8 mouse cellular contexts compared by ENCODE assay signal in the genomic region with DNA sequence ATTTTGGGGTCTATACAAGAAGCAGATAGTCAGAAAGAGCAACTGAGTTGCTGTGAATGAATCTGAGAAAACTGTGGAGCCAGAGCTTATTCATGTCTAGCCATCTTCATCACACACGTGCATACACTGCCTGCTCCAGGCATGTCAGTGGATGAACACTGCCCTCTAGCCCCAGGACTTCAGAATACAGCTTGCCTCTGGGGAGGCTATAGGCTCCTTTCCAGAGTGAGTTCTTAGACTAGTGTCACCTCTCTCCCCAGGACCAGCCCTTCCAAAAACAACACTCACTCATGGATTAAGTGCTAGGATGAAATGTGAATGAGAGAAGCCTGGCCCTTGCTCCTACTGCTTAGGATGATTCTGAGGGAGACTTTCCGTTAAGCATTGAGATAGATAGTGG.
A peak's percentile ranks its signal among the peaks of the same experiment; 100 is the strongest.
DNase-seq lines count a peak whose midpoint lies in the region; ATAC-seq and TF ChIP-seq lines count a peak whose summit lies in the region.

No protein-coding gene starts in this region.

- no peak overlapping the region for H3K4me3 ChIP-seq in thymus, adult 2 months (ENCODE audit: control insufficient read depth, insufficient read depth, low read length)
- H3K4me3 ChIP-seq in embryonic facial prominence, embryonic 14.5 days (ENCODE audit: low read depth, low read length): no peak overlapping the region
- H3K4me3 ChIP-seq in limb, embryonic 12.5 days (replicated peaks): no peak overlapping the region
- no peak overlapping the region for H3K4me3 ChIP-seq in midbrain, embryonic 16.5 days (ENCODE audit: low read depth, low read length)

- no peak overlapping the region for H3K4me2 ChIP-seq in embryonic facial prominence, embryonic 14.5 days (ENCODE audit: low read depth, low read length)
- H3K4me2 ChIP-seq in limb, embryonic 12.5 days: no peak overlapping the region
- no peak overlapping the region for H3K4me2 ChIP-seq in midbrain, embryonic 16.5 days (ENCODE audit: low read length)

- TF ChIP-seq CTCF in thymus, adult 2 months (IDR thresholded peaks at IDR 0.05; ENCODE audit: borderline replicate concordance, control insufficient read depth, extremely low read depth, insufficient read depth, low read length, poor library complexity): no peak

- H3K27me3 ChIP-seq in thymus, adult 2 months (ENCODE audit: control insufficient read depth, insufficient read depth, low read length): no peaks in the 10 kb centered on the region
- no peaks in the 10 kb centered on the region for H3K27me3 ChIP-seq in embryonic facial prominence, embryonic 14.5 days (replicated peaks; ENCODE audit: control insufficient read depth, insufficient read depth, low read length)
- H3K27me3 ChIP-seq in limb, embryonic 12.5 days: no peaks in the 10 kb centered on the region; the same call in 1 of the 2 replicates
- H3K27me3 ChIP-seq in midbrain, embryonic 16.5 days (ENCODE audit: control insufficient read depth, insufficient read depth, low read depth, low read length): no peaks in the 10 kb centered on the region
- H3K27me3 ChIP-seq in splenic B cell, adult 2 months (ENCODE audit: control insufficient read depth, insufficient read depth, low read length, poor library complexity, severe bottlenecking): no peaks in the 10 kb centered on the region

- peak; percentile 39 for DNase-seq in thymus, adult 2 months
- no peak for DNase-seq in thymus, adult 18-20 months
- peak; percentile 86 for DNase-seq in embryonic facial prominence, embryonic 14.5 days (ENCODE audit: low spot score)
- peak; percentile 82 for DNase-seq in heart, adult 8-10 months (ENCODE audit: low spot score)
- peak; percentile 67 for DNase-seq in kidney, adult 9 months
- DNase-seq in splenic B cell, adult 2 months (ENCODE audit: low read depth, low spot score): peak; percentile 62

- no peak overlapping the region for H3K27ac ChIP-seq in thymus, adult 2 months (ENCODE audit: control insufficient read depth, insufficient read depth, low read length)
- H3K27ac ChIP-seq in embryonic facial prominence, embryonic 14.5 days (replicated peaks; ENCODE audit: low read depth, low read length): no peak overlapping the region
- no peak overlapping the region for H3K27ac ChIP-seq in limb, embryonic 12.5 days
- H3K27ac ChIP-seq in midbrain, embryonic 16.5 days (ENCODE audit: low read length): no peak overlapping the region

- 45% methylated on average over 2 of the region's 2 CpGs for WGBS in thymus, adult 2 months
- 32% methylated on average over 2 of the region's 2 CpGs for WGBS in embryonic facial prominence, embryonic 14.5 days
- WGBS in limb, embryonic 12.5 days: 39% methylated on average over 2 of the region's 2 CpGs
- WGBS in midbrain, embryonic 16.5 days: 33% methylated on average over 2 of the region's 2 CpGs

- peak; percentile 91 for ATAC-seq in embryonic facial prominence, embryonic 14.5 days (ENCODE audit: low read depth)
- ATAC-seq in limb, embryonic 12.5 days (ENCODE audit: insufficient number of reproducible peaks, insufficient read depth, low FRiP score, low TSS enrichment, low read depth): peak; percentile 86; the same call in 1 of the 2 replicates
- peak; percentile 88 for ATAC-seq in midbrain, embryonic 16.5 days

- no peak overlapping the region for H3K9ac ChIP-seq in embryonic facial prominence, embryonic 14.5 days (ENCODE audit: low read depth, low read length)
- no peak overlapping the region for H3K9ac ChIP-seq in limb, embryonic 12.5 days (replicated peaks)
- no peak overlapping the region for H3K9ac ChIP-seq in midbrain, embryonic 16.5 days (ENCODE audit: low read depth, low read length)

- H3K4me1 ChIP-seq in thymus, adult 2 months (replicated peaks; ENCODE audit: control insufficient read depth, insufficient read depth, low read length): no peaks in the 10 kb centered on the region
- no peaks in the 10 kb centered on the region for H3K4me1 ChIP-seq in embryonic facial prominence, embryonic 14.5 days (ENCODE audit: control insufficient read depth, insufficient read depth, low read length)
- H3K4me1 ChIP-seq in limb, embryonic 12.5 days (replicated peaks): no peaks in the 10 kb centered on the region
- no peaks in the 10 kb centered on the region for H3K4me1 ChIP-seq in midbrain, embryonic 16.5 days (ENCODE audit: control insufficient read depth, insufficient read depth, low read length)

- H3K9me3 ChIP-seq in embryonic facial prominence, embryonic 14.5 days (ENCODE audit: control insufficient read depth, low read length): no peaks in the 10 kb centered on the region
- no peaks in the 10 kb centered on the region for H3K9me3 ChIP-seq in limb, embryonic 12.5 days
- H3K9me3 ChIP-seq in midbrain, embryonic 16.5 days (replicated peaks; ENCODE audit: control insufficient read depth, low read length, poor library complexity, severe bottlenecking): no peaks in the 10 kb centered on the region

- H3K36me3 ChIP-seq in thymus, adult 2 months (ENCODE audit: control insufficient read depth, insufficient read depth, low read length): no peaks in the 10 kb centered on the region
- H3K36me3 ChIP-seq in embryonic facial prominence, embryonic 14.5 days (ENCODE audit: control insufficient read depth, insufficient read depth, low read length): peaks cover 4% of the 10 kb centered on the region; the same call in 1 of the 2 replicates
- H3K36me3 ChIP-seq in limb, embryonic 12.5 days: no peaks in the 10 kb centered on the region
- H3K36me3 ChIP-seq in midbrain, embryonic 16.5 days (ENCODE audit: control insufficient read depth, insufficient read depth, low read length): peaks cover 7% of the 10 kb centered on the region
- H3K36me3 ChIP-seq in splenic B cell, adult 2 months (ENCODE audit: control insufficient read depth, insufficient read depth, low read length, poor library complexity, severe bottlenecking): no peaks in the 10 kb centered on the region

- TF ChIP-seq POLR2A in thymus, adult 2 months (IDR thresholded peaks at IDR 0.05; ENCODE audit: control insufficient read depth, extremely low read depth, insufficient read depth, low read length, poor library complexity): no peak

Comparison
In these comparisons a context has a peak if more than half of its experiments do, and no peak if none do; other contexts are left out.
1. DNase-seq: peak in thymus, adult 2 months (single experiment), embryonic facial prominence, embryonic 14.5 days (single experiment), heart, adult 8-10 months (single experiment), kidney, adult 9 months (single experiment) and splenic B cell, adult 2 months (single experiment); none in thymus, adult 18-20 months (0 of 2).
2. Peak in every context shown above with its lines, with median percentiles within 50 percentile points of each other: ATAC-seq.